In genomic region chr2:167543121-167544003, GRCm38 (mm10) we compare ENCODE assay signal across 8 mouse cellular contexts. TPM values are rescaled to one million over a fixed set of nuclear protein-coding genes. Genes with fewer than 3 reads are reported as not detected.
DNase-seq lines count a peak whose midpoint lies in the region; ATAC-seq and TF ChIP-seq lines count a peak whose summit lies in the region.

No protein-coding gene starts in this region.

- no peak for TF ChIP-seq CTCF in lung, postnatal 0 days (IDR thresholded peaks at IDR 0.05)

- H3K36me3 ChIP-seq in ES-E14 (ENCODE audit: control insufficient read depth, insufficient read depth, low read length, poor library complexity, severe bottlenecking): peaks cover 5% of the 10 kb centered on the region; the same call in 1 of the 2 replicates
- peaks cover 12% of the 10 kb centered on the region for H3K36me3 ChIP-seq in heart, embryonic 12.5 days
- H3K36me3 ChIP-seq in kidney, embryonic 14.5 days (ENCODE audit: control insufficient read depth, insufficient read depth, low read length): peaks cover 21% of the 10 kb centered on the region
- no peaks in the 10 kb centered on the region for H3K36me3 ChIP-seq in lung, postnatal 0 days (ENCODE audit: insufficient read depth, low read length)

- H3K9ac ChIP-seq in ES-E14 (ENCODE audit: insufficient read depth, low read depth, low read length, poor library complexity, severe bottlenecking): peak overlapping the region; percentile 15; the same call in 1 of the 2 replicates
- H3K9ac ChIP-seq in heart, embryonic 12.5 days: peak overlapping the region; percentile 59
- peak overlapping the region; percentile 2; the same call in 1 of the 2 replicates for H3K9ac ChIP-seq in kidney, embryonic 14.5 days (ENCODE audit: low read depth, low read length)
- peak overlapping the region; percentile 16; the same call in 1 of the 2 replicates for H3K9ac ChIP-seq in lung, postnatal 0 days (replicated peaks; ENCODE audit: low read depth)

- in situ Hi-C loops in ES-E14 (cut with MboI; ENCODE audit: low sequenced_read_pairs in 2 of 2, unreplicated experiment in 2 of 2): no loop called here

- H3K27ac ChIP-seq in ES-E14 (ENCODE audit: insufficient read depth, low read depth, low read length, poor library complexity, severe bottlenecking): peak overlapping the region; percentile 6; the same call in 1 of the 2 replicates
- peak overlapping the region; percentile 95 for H3K27ac ChIP-seq in heart, embryonic 12.5 days (ENCODE audit: poor library complexity, severe bottlenecking)
- peak overlapping the region; percentile 96 for H3K27ac ChIP-seq in kidney, embryonic 14.5 days (ENCODE audit: low read depth, low read length)
- peak overlapping the region; percentile 96 for H3K27ac ChIP-seq in lung, postnatal 0 days (ENCODE audit: low read length)

- peak overlapping the region; percentile 34 for H3K4me2 ChIP-seq in heart, embryonic 12.5 days
- peak overlapping the region; percentile 30 for H3K4me2 ChIP-seq in kidney, embryonic 14.5 days (replicated peaks; ENCODE audit: low read depth, low read length)
- H3K4me2 ChIP-seq in lung, postnatal 0 days (replicated peaks; ENCODE audit: low read depth, low read length): peak overlapping the region; percentile 32

- peaks cover 5 to 42% of the 10 kb centered on the region in 2 experiments; a peak in 3 of 4 replicates for H3K4me1 ChIP-seq in ES-E14 (ENCODE audit: control insufficient read depth in 2 of 2, insufficient read depth in 2 of 2, low read length in 2 of 2, poor library complexity in 1 of 2)
- H3K4me1 ChIP-seq in heart, embryonic 12.5 days (replicated peaks): peaks cover 63% of the 10 kb centered on the region
- peaks cover 56% of the 10 kb centered on the region for H3K4me1 ChIP-seq in kidney, embryonic 14.5 days (ENCODE audit: control insufficient read depth, insufficient read depth, low read length)
- peaks cover 39% of the 10 kb centered on the region for H3K4me1 ChIP-seq in lung, postnatal 0 days (ENCODE audit: insufficient read depth, low read depth, low read length)

- no peak for DNase-seq in ES-E14 (ENCODE audit: low read depth, low spot score)
- peak; percentile 81 for DNase-seq in embryo, embryonic 10.5 days (ENCODE audit: low spot score)
- peak; percentile 87 for DNase-seq in lung, postnatal 0 days (ENCODE audit: low spot score)
- no peak for DNase-seq in ovary, postnatal 36 days (ENCODE audit: low spot score)
- no peak for DNase-seq in ovary, postnatal 10 days (ENCODE audit: low spot score)
- no peak for DNase-seq in left cerebral cortex, adult 9 months (ENCODE audit: low spot score in 2 of 2)

- peaks cover 10% of the 10 kb centered on the region for H3K27me3 ChIP-seq in heart, embryonic 12.5 days (replicated peaks)
- no peaks in the 10 kb centered on the region for H3K27me3 ChIP-seq in kidney, embryonic 14.5 days (ENCODE audit: control insufficient read depth, insufficient read depth, low read length)
- no peaks in the 10 kb centered on the region for H3K27me3 ChIP-seq in lung, postnatal 0 days (replicated peaks; ENCODE audit: insufficient read depth, low read length)

- no peak overlapping the region for H3K4me3 ChIP-seq in ES-E14 (ENCODE audit: insufficient read depth in 1 of 2, low read depth in 1 of 2, low read length in 2 of 2, poor library complexity in 1 of 2, severe bottlenecking in 1 of 2)
- no peak overlapping the region for H3K4me3 ChIP-seq in heart, embryonic 12.5 days
- no peak overlapping the region for H3K4me3 ChIP-seq in kidney, embryonic 14.5 days (ENCODE audit: low read length)
- no peak overlapping the region for H3K4me3 ChIP-seq in lung, postnatal 0 days (ENCODE audit: low read depth, low read length)

- H3K9me3 ChIP-seq in ES-E14 (ENCODE audit: control insufficient read depth, insufficient read depth, low read depth, low read length): no peaks in the 10 kb centered on the region
- H3K9me3 ChIP-seq in heart, embryonic 12.5 days (replicated peaks): no peaks in the 10 kb centered on the region
- H3K9me3 ChIP-seq in kidney, embryonic 14.5 days (ENCODE audit: control insufficient read depth, low read length): no peaks in the 10 kb centered on the region
- no peaks in the 10 kb centered on the region for H3K9me3 ChIP-seq in lung, postnatal 0 days (ENCODE audit: low read length)

- ATAC-seq in heart, embryonic 12.5 days (ENCODE audit: insufficient number of reproducible peaks, low FRiP score): no peak; the same call in 1 of the 2 replicates
- ATAC-seq in kidney, embryonic 14.5 days (ENCODE audit: low FRiP score, low TSS enrichment): 0 out of 2 replicates have a peak, but pooled peaks have one; percentile 15
- ATAC-seq in lung, postnatal 0 days: peak; percentile 60

- TF ChIP-seq EP300 in lung, postnatal 0 days (IDR thresholded peaks at IDR 0.05): peak; percentile 80

- WGBS in heart, embryonic 12.5 days: 20% methylated on average over 16 of the region's 16 CpGs
- 12% methylated on average over 16 of the region's 16 CpGs for WGBS in kidney, embryonic 14.5 days
- 12% methylated on average over 16 of the region's 16 CpGs for WGBS in lung, postnatal 0 days

TF ChIP-seq in ES-E14, 5 proteins besides CTCF, POLR2A, EP300 and RAD21:
- TF ChIP-seq ZC3H11A (IDR thresholded peaks at IDR 0.05; ENCODE audit: borderline replicate concordance, low read depth, low read length) (no peak), HCFC1 (IDR thresholded peaks at IDR 0.05; ENCODE audit: borderline replicate concordance, insufficient read depth, low read length) (no peak), MAFK (IDR thresholded peaks at IDR 0.05; ENCODE audit: insufficient read depth, low read depth, low read length) (no peak), CHD2 (IDR thresholded peaks at IDR 0.05; ENCODE audit: low read depth, low read length) (no peak), ZNF384 (IDR thresholded peaks at IDR 0.05; ENCODE audit: low read depth, low read length) (no peak)

RNA-seq across cellular contexts. Expression of gene Snai1, which starts 5.4 kb away (rescaled TPM):
- 1.4 and 3.4 TPM in 2 replicates for total RNA-seq in ES-E14 (2012; rRNA removed)
- polyA plus RNA-seq in heart, embryonic 12.5 days (2016; fragmentation: Nextera tagmentation; extraction: Ambion mirVana): 18.8 and 21.4 TPM in 2 replicates
- polyA plus RNA-seq in kidney, embryonic 14.5 days (2014; fragmentation: Nextera tagmentation; extraction: Ambion mirVana): 40.4 and 40.8 TPM in 2 replicates
- 55.4 and 63.0 TPM in 2 replicates for polyA plus RNA-seq in lung, postnatal 0 days (2015; fragmentation: Nextera tagmentation; extraction: Ambion mirVana)

RNA-seq across cellular contexts. Expression of gene Spata2, which starts 50.7 kb away (rescaled TPM):
- total RNA-seq in ES-E14 (2012; rRNA removed): 10.0 and 11.0 TPM in 2 replicates
- polyA plus RNA-seq in heart, embryonic 12.5 days (2016; fragmentation: Nextera tagmentation; extraction: Ambion mirVana): 14.6 and 15.4 TPM in 2 replicates
- polyA plus RNA-seq in kidney, embryonic 14.5 days (2014; fragmentation: Nextera tagmentation; extraction: Ambion mirVana): 10.8 and 17.4 TPM in 2 replicates
- 8.7 and 8.9 TPM in 2 replicates for polyA plus RNA-seq in lung, postnatal 0 days (2015; fragmentation: Nextera tagmentation; extraction: Ambion mirVana)

RNA-seq across cellular contexts. Expression of gene Rnf114, which starts 50.9 kb away (rescaled TPM):
- total RNA-seq in ES-E14 (2012; rRNA removed): 39.3 and 48.1 TPM in 2 replicates
- polyA plus RNA-seq in heart, embryonic 12.5 days (2016; fragmentation: Nextera tagmentation; extraction: Ambion mirVana): 61.4 and 62.9 TPM in 2 replicates
- 79.1 and 98.3 TPM in 2 replicates for polyA plus RNA-seq in kidney, embryonic 14.5 days (2014; fragmentation: Nextera tagmentation; extraction: Ambion mirVana)
- polyA plus RNA-seq in lung, postnatal 0 days (2015; fragmentation: Nextera tagmentation; extraction: Ambion mirVana): 111 and 119 TPM in 2 replicates

Comparison
In these comparisons a context has a peak if more than half of its experiments do, and no peak if none do; other contexts are left out.
1. DNase-seq: peak in embryo, embryonic 10.5 days (single experiment) and lung, postnatal 0 days (single experiment); none in ES-E14 (single experiment), ovary, postnatal 36 days (single experiment), ovary, postnatal 10 days (single experiment) and left cerebral cortex, adult 9 months (0 of 2).
2. H3K27ac ChIP-seq: peak in every context shown above with its lines; median percentile 96 in kidney, embryonic 14.5 days; 96 in lung, postnatal 0 days; 95 in heart, embryonic 12.5 days; 6 in ES-E14.
3. H3K9ac ChIP-seq: peak in every context shown above with its lines; median percentile 59 in heart, embryonic 12.5 days; 16 in lung, postnatal 0 days; 15 in ES-E14; 2 in kidney, embryonic 14.5 days.
4. Peak in every context shown above with its lines, with median percentiles within 50 percentile points of each other: H3K4me2 ChIP-seq.